Mouse (Mus musculus) heart, postnatal 0 days (tissue): Measurements from ENCODE around the gene Fan1. TPM values are rescaled to one million over a fixed set of nuclear protein-coding genes. Genes with fewer than 3 reads are reported as not detected.

Experiments used
- ATAC-seq: fragments of 200-750 bp; cut with Nextera tagmentation; 2 replicates; pipeline ENCODE4 v1.8.0; 2017; ENCODE audit warnings: low read depth, moderate number of reproducible peaks, moderate library complexity; ENCODE audit not compliant: insufficient read depth
- DNase-seq: peaks from one replicate; pipeline ENCODE4 v3.0.0-alpha.2; 2016; ENCODE audit warnings: low spot score
- H3K27ac ChIP-seq: fragments of 300-500 bp; sonication (generic); 2 replicates; pipeline ENCODE4 v1.5.1; 2014; ENCODE audit warnings: low read depth, mild to moderate bottlenecking
- H3K27me3 ChIP-seq: fragments of 300-500 bp; sonication (generic); 2 replicates; pipeline ENCODE4 v1.6.1; 2014; ENCODE audit warnings: low read length, mixed read lengths; ENCODE audit not compliant: control insufficient read depth, insufficient read depth
- H3K36me3 ChIP-seq: fragments of 300-500 bp; sonication (generic); replicated peaks from 2 replicates; pipeline ENCODE4 v1.6.1; 2014; ENCODE audit warnings: low read length, mixed read lengths; ENCODE audit not compliant: control insufficient read depth, insufficient read depth
- H3K4me1 ChIP-seq: fragments of 300-500 bp; sonication (generic); 2 replicates; pipeline ENCODE4 v1.6.1; 2014; ENCODE audit warnings: antibody characterized with exemption; ENCODE audit not compliant: control insufficient read depth, insufficient read depth
- H3K4me2 ChIP-seq: fragments of 300-500 bp; sonication (generic); 2 replicates; pipeline ENCODE4 v1.6.1; 2014; ENCODE audit warnings: low read depth, mild to moderate bottlenecking, low read length, moderate library complexity
- H3K4me3 ChIP-seq: fragments of 300-500 bp; sonication (generic); 2 replicates; pipeline ENCODE4 v1.5.1; 2014; ENCODE audit warnings: low read depth, low read length
- H3K9ac ChIP-seq: fragments of 300-500 bp; sonication (generic); replicated peaks from 2 replicates; pipeline ENCODE4 v1.6.1; 2014; ENCODE audit warnings: low read depth, low read length, mixed read lengths
- H3K9me3 ChIP-seq: fragments of 300-500 bp; sonication (generic); replicated peaks from 2 replicates; pipeline ENCODE4 v1.6.1; 2016; ENCODE audit warnings: low read length; ENCODE audit not compliant: control insufficient read depth
- CTCF ChIP-seq: IDR thresholded peaks from 2 replicates; pipeline ENCODE4 v1.5.1; 2016; ENCODE audit warnings: antibody characterized with exemption, control low read depth, low read depth
- EP300 ChIP-seq: IDR thresholded peaks from 2 replicates; pipeline ENCODE4 v1.6.1; 2016; ENCODE audit warnings: antibody characterized with exemption, low read depth
- WGBS: fragments of 180-500 bp; shearing (Covaris S2); extraction: QIAGEN DNeasy Blood & Tissue Kit; methylation state at CpG from one replicate; pipeline ENCODE4 v1.1.7; 2014; 5-methylcytosine and 5-hydroxymethylcytosine counted together
- polyA plus RNA-seq: library from polyadenylated mRNA; unstranded; fragments of >200 nt; fragmentation: Nextera tagmentation; extraction: Ambion mirVana; gene quantifications from 2 replicates; pipeline ENCODE4 v1.2.1, GENCODE M21; 2015
- total RNA-seq: library from RNA; depleted of rRNA; stranded (reverse); fragments of >200 nt; gene quantifications from 2 replicates; pipeline ENCODE4 v1.2.3, GENCODE M21; 2014; ENCODE audit warnings: low replicate concordance

The Fan1 gene
- total and polyA plus RNA-seq, 2 experiments from 2014 or later: 3.9 to 8.9 TPM

GRCm38 (mm10) chr7:64392122-64392818, 18.4 kb upstream of the Fan1 start, which contains the start of the genes Mphosph10 and Mcee:
TSS of gene Mphosph10 (minus strand) at chr7:64392268.
TSS of gene Mcee (plus strand) at chr7:64392607.
- peaks cover 9% of the 10 kb centered on the region for H3K4me1 ChIP-seq
- no peaks in the 10 kb centered on the region for H3K9me3 ChIP-seq
- peaks cover 25% of the 10 kb centered on the region for H3K36me3 ChIP-seq
- ATAC-seq (peak; percentile 99), DNase-seq (peak; percentile 92)
- H3K4me2 ChIP-seq: peak within 1 kb of the TSS; percentile 88
- under 1% methylated on average over 52 of the region's 54 CpGs for WGBS
- peak within 1 kb of the TSS; percentile 91 for H3K27ac ChIP-seq
- peak within 1 kb of the TSS; percentile 82 for H3K9ac ChIP-seq
- TF ChIP-seq EP300 (peak; percentile 58; the same call in 1 of the 2 replicates), CTCF (no peak)
- peak within 1 kb of the TSS; percentile 67 for H3K4me3 ChIP-seq
- no peaks in the 10 kb centered on the region for H3K27me3 ChIP-seq

GRCm38 (mm10) chr7:64391479-64391878, 17.6 kb upstream of the Fan1 start:
- Histone ChIP-seq H3K9me3 (no peaks in the 10 kb centered on the region), H3K4me3 (peak overlapping the region; percentile 67), H3K36me3 (peaks cover 33% of the 10 kb centered on the region), H3K4me1 (peaks cover 9% of the 10 kb centered on the region), H3K27me3 (no peaks in the 10 kb centered on the region), H3K9ac (peak overlapping the region; percentile 82), H3K4me2 (peak overlapping the region; percentile 88), H3K27ac (peak overlapping the region; percentile 91)
- TF ChIP-seq EP300 (no peak), CTCF (no peak)
- no peak for ATAC-seq
- DNase-seq: no peak
- 3% methylated on average over 8 of the region's 8 CpGs for WGBS

GRCm38 (mm10) chr7:64373147-64373829, 607 bp downstream of the Fan1 start:
- Histone ChIP-seq H3K4me3 (peak overlapping the region; percentile 73), H3K9ac (peak overlapping the region; percentile 72), H3K4me2 (peak overlapping the region; percentile 82), H3K36me3 (peaks cover 33% of the 10 kb centered on the region), H3K4me1 (peaks cover 5% of the 10 kb centered on the region), H3K27me3 (no peaks in the 10 kb centered on the region), H3K27ac (peak overlapping the region; percentile 96), H3K9me3 (no peaks in the 10 kb centered on the region)
- no peak for ATAC-seq
- no peak for DNase-seq
- WGBS: 10% methylated on average over 18 of the region's 18 CpGs
- no peak for TF ChIP-seq EP300
- no peak for TF ChIP-seq CTCF

GRCm38 (mm10) chr7:64371940-64372878, 1.7 kb downstream of the Fan1 start:
- TF ChIP-seq CTCF: no peak
- no peak for TF ChIP-seq EP300
- no peak overlapping the region for H3K27ac ChIP-seq
- peaks cover 31% of the 10 kb centered on the region for H3K36me3 ChIP-seq
- 88% methylated on average over 23 of the region's 23 CpGs for WGBS
- no peaks in the 10 kb centered on the region for H3K9me3 ChIP-seq
- no peak overlapping the region for H3K9ac ChIP-seq
- DNase-seq (no peak), ATAC-seq (no peak)
- no peak overlapping the region for H3K4me2 ChIP-seq
- H3K4me3 ChIP-seq: no peak overlapping the region
- no peaks in the 10 kb centered on the region for H3K27me3 ChIP-seq
- peaks cover 5% of the 10 kb centered on the region for H3K4me1 ChIP-seq

GRCm38 (mm10) chr7:64369841-64370240, 4.1 kb downstream of the Fan1 start:
- no peak for ATAC-seq
- DNase-seq: no peak
- no peak overlapping the region for H3K4me3 ChIP-seq
- no peak for TF ChIP-seq CTCF
- TF ChIP-seq EP300: no peak
- H3K36me3 ChIP-seq: peaks cover 42% of the 10 kb centered on the region
- no peak overlapping the region for H3K9ac ChIP-seq
- no peak overlapping the region for H3K4me2 ChIP-seq
- no peaks in the 10 kb centered on the region for H3K9me3 ChIP-seq
- peaks cover 5% of the 10 kb centered on the region for H3K4me1 ChIP-seq
- H3K27me3 ChIP-seq: no peaks in the 10 kb centered on the region
- no peak overlapping the region for H3K27ac ChIP-seq
- WGBS: 81% methylated on average over 6 of the region's 6 CpGs
